In genomic region chr7:101466581-101467081, GRCm38 (mm10) we compare ENCODE assay signal across 8 mouse cellular contexts. TPM values are rescaled to one million over a fixed set of nuclear protein-coding genes. Genes with fewer than 3 reads are reported as not detected.
A peak's percentile ranks its signal among the peaks of the same experiment; 100 is the strongest.
DNase-seq lines count a peak whose midpoint lies in the region.

No protein-coding gene starts in this region.

- intact Hi-C loops in heart, postnatal 10 days (cut with DNase I), result no loop called here

- peak; percentile 56 for DNase-seq in kidney, adult 9 months
- no peak for DNase-seq in kidney, adult 18-20 months
- DNase-seq in NIH3T3 (ENCODE audit: low read depth), result peak; percentile 42
- DNase-seq in heart, postnatal 10 days, result peak; percentile 63 to 66
- peak; percentile 71 to 75 for DNase-seq in lung, postnatal 4 days
- DNase-seq in embryo, embryonic 11 days, result no peak
- DNase-seq in spleen, adult 18-20 months, result no peak
- no peak for DNase-seq in adrenal gland, postnatal 25 days

RNA-seq across cellular contexts. Expression of gene Pde2a, which starts 45.1 kb away (rescaled TPM):
- 10 to 100 TPM; 65.2 to 70.1 TPM for total RNA-seq in heart, postnatal 10 days (2021)
- total RNA-seq in adrenal gland, postnatal 25 days (2021), result 161 and 169 TPM in 2 replicates

RNA-seq across cellular contexts. Expression of gene Gm45837, which starts 55.9 kb away (rescaled TPM):
- not detected for total RNA-seq in heart, postnatal 10 days (2021)
- total RNA-seq in adrenal gland, postnatal 25 days (2021), result 4.2 TPM in 1 of 2 replicates, not detected in the other

Comparison
In these comparisons a context has a peak if more than half of its experiments do, and no peak if none do; other contexts are left out.
1. DNase-seq: peak in kidney, adult 9 months (single experiment), NIH3T3 (single experiment), heart, postnatal 10 days (2 of 2) and lung, postnatal 4 days (2 of 2); none in kidney, adult 18-20 months (single experiment), embryo, embryonic 11 days (single experiment), spleen, adult 18-20 months (0 of 2) and adrenal gland, postnatal 25 days (single experiment).